Mouse (Mus musculus): ENCODE data around the gene Eif4e.
"Not testable (repeated sequence)": the region's sequence is repeated elsewhere in the genome, so short reads cannot be mapped to it uniquely, and the experiment has no call there.

Eif4e gene

DNA sequence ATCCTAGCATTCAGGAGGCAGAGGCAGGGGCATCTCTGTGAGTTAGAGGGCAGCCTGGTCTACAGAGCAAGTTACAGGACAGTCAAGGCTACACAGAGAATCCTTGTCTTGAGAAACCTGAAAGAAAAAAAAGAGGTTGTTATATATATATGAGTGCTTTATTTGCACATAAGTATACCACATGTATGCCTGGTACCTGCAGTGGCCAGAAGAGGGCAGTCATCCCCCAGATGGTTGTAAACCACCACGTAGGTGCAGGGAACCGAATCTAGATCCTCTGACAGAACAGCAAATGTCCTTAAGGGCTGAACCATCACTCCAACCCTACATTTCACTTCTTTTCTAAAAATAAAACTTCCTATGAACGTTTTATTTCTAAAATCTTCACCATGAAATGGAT lies 8.1 kb upstream of the Eif4e start:
- no peak for DNase-seq (ENCODE audit: low spot score)

DNA sequence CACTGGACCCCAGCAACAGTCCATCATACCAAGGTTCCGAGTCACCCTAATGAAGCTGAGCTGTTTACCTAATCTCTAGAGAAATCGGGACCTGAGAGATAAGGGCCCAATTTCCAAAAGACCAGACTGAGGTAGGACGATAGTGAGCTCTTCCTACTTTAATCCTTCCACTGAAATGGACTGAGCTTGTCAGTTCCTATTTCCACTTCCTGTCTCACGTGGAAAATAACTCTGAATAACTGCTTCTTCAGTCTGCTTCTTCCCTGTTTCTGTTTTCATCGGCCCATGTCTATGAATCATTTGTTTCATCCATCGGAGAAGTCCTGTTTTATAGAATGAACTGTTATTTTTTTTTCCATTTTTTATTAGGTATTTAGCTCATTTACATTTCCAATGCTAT lies 6.8 kb upstream of the Eif4e start:
- no peak for DNase-seq (ENCODE audit: low spot score)

DNA sequence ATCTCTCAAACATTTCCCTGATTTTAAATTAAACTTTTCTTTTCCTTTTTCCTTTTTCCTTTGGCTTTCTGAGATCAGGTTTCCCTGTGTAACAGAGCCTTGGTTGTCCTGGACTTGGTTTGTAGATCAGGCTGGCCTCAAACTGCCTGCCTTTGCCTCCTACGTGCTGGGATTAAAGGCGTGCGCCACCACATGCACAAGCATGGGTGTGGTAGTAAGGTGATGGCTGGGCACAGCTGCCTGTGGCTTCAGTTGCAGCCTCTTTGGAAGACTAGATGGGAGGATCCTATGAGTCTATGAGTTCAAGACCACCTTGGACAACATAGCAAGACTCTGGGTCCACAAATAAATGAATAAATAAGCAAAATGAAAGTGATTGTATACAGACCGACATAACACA lies 2.0 kb upstream of the Eif4e start:
- DNase-seq (ENCODE audit: low spot score): no peak

DNA sequence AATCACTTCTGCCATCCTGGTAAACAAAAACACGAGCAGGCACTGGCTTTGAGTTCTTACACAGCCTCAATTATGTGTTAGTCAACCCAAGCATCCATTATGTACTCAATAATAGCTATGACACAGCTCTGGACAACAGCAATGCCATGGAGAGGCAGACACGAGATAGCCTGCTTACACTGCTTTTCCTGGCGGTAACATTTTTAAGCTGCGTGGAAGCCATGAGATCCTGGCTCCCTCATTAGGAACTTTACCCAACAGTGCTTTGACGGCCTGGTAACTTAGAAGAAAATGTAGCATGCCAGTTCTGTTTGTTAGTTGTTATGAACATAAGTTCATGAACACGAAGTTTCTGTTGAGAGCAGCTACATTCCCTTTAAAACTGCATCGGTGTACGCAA lies 485 bp upstream of the Eif4e start:
- no peak for DNase-seq (ENCODE audit: low spot score)

DNA sequence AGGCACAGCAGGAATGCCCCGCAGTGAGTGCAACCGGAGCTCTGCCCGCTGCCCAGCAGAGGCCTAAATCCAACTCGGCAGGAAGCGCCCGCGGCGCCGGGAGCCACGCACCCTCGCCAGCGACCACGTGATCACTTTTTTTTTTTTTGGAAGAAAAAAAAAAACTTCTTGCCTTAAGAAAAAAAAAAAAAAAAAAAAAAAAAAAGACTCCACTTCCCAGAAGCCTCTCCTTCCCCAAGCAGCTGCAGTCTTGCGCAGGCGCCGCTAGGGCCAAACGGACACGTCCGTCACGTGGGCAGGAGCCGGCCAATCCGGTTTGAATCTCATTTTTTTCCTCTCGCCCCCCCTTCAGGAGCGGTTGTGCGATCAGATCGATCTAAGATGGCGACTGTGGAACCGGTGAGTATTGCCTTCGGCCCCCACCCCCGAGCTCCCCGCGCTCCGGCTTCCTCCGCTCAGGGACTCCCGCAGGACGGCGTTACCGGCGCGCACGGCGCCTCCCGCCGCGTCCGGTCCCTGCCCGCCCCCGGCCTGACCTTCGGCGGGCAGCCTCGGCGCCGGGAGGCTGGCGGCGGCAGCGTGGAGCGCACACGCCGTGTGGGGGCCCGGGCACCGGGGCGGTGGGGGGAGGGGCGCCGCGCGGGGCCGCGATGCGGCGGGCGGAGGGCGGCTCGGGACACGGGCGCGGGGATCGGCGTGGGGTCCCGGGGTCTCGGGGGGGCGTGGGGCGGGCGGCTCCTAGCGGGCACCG lies 1.1 kb downstream of the Eif4e start:
- peak; percentile 98 for DNase-seq (ENCODE audit: low spot score)

DNA sequence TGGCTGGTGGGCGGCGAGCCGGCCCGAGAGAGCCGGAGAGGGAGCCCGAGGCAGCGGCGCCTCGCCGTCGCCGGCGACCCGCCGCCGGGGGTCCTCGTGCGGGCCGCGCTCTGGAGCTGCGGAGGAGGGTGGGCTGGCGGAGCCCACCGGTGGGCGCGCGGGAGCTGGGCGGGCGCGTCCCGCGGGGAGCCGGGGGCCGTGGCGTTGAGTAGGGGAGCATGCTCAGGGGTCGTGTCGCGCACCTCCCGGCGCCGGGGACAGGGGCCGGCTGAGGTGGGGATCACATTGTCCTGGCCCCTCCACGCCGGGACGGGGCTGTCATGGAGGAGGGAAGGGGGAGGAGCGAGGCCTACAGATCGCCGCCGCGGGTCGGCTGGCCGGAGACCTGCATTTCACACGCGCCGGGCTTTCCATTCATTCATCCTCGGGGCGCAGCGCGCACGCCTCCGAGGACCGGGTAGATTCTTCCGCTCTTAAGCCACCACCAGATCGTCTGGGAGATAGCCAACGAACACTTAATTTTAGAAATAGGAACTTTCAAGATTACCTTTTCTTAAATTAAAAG lies 1.8 kb downstream of the Eif4e start:
- peak; percentile 83 for DNase-seq (ENCODE audit: low spot score)

DNA sequence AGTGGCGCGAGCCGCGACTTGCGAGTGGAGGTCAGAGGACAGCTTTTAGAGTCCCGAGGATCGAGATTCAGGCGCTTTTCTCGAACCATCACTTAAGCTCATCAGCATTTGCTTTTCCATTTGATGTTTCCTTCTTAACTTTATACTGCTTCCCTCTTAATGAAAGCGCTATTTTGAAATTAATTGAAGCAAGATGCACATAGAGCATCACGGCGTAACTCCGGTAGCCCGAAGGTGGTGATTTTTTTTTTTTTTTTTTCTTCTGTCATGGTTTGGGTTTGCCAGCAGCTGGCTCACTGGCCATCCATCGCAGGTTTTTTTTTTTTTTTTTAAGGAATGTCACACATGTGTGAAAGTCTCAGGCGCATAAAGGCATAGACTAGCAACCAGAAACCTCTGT lies 2.3 kb downstream of the Eif4e start:
- DNase-seq (ENCODE audit: low spot score): no peak

DNA sequence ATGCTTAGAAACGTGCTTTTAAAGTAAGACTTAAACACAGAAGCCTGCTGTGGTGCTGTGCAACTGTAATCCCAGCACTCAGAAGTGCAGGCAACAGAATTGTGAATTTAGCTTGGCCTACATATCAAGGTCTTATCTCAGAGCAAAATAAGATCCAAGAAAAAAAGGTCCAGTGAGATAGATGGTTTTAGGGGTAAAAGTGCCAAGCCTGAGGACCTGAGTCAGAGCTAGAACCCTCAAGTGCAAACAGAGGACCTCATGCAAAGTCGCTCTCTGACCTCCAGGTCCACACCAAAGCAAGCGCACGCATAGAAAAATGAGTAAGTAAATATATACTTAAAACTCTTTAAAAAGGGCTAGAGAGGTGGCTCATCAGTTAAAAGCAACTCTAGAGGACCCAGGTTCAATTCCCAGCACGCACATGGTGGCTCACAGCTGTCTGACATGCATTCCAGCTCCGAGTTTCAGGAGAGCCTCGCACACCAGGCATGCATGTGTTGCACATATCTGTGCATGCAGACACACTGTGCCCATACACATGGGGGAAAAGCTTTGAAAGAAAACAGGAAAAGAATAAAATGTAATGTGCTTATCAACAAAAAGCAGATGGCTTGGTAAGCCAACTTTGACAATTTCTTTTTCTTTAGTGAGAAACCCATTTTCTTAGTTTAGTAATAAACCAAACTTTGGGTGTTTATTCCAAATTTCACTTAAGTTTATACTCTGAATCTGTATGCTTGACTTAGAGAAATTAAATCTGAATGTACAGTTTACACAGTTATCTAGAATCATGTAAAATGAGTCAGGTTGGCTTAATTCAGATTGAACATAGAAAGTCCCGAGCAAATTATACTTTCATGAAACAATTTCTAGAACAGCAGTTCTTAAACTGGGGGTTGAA lies 4.8 kb downstream of the Eif4e start:
- DNase-seq (ENCODE audit: low spot score): no peak

DNA sequence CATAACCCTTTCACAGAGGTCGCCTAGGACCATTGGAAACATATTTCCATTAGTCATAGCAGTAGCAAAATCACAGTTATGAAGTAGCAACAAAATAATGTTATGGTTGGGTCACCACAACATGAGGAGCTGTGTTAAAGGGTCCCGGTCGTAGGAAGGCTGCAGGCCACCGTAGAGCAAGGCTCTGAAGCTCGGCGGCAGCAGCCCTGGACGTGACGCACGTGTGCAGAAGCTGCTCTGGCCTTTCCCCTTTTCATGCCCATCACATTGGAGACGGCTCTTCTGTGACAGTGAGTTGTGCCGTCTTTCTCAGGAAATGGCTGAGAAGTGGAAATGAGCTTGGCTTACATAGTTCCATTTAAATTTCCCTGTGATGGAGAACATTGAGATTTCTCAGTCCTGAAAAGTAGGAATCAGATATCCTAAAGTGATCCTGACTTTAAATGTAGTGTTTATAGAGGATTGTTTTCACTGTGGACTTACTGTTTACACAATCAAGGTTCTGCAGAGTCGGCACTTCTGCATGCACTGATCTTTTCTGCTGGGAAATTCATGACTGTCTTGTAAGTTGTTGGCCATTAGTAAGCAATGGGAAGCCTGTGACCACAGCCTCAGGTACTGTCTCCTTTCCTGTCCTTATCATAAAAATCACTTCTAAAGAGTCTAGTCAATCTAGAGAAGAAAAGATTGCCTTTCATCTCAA lies 5.7 kb downstream of the Eif4e start:
- DNase-seq (ENCODE audit: low spot score): no peak

DNA sequence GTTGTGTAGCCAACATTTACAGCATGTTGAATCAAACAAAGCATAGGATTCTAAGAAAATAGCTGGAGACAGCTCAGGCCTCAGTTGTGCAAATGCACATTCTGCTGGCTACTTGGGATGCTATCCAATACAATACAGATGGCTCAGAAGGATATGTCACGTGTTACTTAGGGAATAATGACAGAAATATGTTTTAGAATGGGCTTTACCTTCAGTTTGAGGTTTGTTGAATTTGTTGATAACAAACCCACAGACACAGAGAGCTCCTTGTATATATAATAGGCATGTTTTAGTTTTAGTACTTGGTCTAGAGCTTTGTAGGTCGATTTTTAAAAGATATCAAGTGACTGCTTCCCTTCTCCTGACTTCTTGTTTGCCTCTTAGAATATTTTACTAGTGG lies 6.8 kb downstream of the Eif4e start:
- DNase-seq (ENCODE audit: low spot score): no peak

DNA sequence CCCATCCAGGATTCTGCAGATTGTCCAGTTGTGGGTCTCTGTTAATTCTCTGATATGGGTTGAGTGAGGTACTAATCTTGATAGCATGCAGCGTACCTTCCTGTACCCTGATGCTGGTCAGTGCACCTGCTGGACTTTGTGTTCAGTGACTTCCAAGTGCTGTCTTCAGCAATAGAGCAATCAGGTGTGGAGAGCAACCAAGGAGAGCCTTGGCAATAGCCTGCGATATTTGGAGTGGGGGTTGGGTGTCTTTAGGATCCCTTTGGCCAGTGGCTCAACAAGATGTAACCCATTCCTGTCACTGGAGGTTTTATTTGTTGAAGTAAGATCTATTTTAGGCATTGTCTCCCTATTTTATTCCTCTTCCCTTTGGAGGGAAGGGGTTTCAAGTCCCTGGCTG lies 10.1 kb downstream of the Eif4e start:
- DNase-seq (ENCODE audit: low spot score): no peak

DNA sequence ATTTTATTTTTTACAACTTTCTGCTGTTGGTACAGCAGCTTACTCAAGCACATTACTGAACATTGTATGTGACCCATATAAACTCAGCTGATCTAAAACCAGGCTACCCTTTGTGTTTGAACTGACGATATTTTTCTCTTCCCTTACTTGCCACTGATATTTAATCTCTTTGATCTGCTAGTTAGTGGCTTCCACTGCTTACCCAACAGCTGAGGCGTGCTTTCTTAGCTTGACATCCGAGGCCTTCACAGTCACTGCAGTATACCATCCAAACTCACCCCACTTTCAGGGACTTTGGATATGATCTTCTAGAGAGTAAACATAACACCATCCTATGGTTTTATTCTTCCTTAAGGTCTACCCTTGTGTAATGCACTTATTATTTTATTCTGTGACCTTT lies 16.6 kb downstream of the Eif4e start:
- no peak for DNase-seq (ENCODE audit: low spot score)

DNA sequence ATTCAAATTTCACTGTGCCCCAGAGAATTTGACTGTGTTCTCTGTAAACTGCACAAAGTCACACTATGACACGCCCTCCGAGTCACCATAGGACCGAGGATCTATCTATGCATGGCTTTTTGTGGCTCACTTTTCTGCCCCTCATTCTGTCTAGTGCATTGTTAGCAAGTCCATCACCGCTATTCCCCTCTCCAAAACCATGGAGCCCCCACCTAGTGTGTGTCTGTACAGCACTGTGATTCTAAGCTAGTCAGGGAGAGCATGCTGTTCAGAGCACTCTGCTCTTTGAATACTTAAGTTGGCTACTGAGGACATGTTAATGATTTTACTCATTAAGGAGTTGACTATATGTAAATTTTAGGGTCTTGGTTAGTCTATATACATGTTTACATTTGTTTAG lies 18.1 kb downstream of the Eif4e start:
- no peak for DNase-seq (ENCODE audit: low spot score)

DNA sequence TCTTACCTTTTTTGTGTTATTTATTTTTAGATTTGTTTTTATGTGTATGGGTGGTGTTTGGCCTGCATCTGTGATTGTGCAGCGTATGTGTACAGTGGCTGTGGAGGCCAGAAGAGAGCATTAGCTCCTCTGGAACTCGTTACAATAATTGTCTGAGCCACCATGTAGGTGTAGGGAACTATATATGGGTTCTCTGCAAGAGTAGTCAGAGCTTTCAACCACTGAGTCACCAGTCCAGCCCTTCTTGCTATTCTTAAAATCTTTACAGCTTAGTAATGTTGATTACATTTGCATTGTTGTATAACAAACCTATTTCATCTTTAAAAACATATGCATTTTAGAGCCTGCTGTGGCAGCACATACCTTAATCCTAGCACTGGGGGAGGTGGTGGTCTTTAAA lies 20.7 kb downstream of the Eif4e start:
- DNase-seq (ENCODE audit: low spot score): no peak

DNA sequence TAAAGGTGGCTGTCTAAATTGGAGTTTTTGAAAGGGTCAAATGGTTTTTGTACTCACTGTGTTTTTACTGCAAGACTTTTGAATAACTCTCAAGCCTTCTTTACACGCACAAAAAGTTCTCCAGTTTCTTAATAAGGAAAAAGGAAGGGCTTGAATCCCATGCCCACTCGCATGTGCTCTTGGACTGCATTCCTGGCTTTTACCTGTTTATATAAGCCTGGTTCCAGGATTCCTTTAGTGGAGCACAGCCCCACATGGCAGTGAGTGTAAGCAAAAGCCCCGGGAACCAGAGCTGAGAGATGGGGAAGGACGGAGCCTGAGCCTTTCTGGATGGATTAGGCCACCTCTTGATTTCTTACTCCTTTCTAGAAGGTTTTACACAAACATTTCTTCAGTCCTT lies 23.1 kb downstream of the Eif4e start:
- DNase-seq (ENCODE audit: low spot score): no peak

DNA sequence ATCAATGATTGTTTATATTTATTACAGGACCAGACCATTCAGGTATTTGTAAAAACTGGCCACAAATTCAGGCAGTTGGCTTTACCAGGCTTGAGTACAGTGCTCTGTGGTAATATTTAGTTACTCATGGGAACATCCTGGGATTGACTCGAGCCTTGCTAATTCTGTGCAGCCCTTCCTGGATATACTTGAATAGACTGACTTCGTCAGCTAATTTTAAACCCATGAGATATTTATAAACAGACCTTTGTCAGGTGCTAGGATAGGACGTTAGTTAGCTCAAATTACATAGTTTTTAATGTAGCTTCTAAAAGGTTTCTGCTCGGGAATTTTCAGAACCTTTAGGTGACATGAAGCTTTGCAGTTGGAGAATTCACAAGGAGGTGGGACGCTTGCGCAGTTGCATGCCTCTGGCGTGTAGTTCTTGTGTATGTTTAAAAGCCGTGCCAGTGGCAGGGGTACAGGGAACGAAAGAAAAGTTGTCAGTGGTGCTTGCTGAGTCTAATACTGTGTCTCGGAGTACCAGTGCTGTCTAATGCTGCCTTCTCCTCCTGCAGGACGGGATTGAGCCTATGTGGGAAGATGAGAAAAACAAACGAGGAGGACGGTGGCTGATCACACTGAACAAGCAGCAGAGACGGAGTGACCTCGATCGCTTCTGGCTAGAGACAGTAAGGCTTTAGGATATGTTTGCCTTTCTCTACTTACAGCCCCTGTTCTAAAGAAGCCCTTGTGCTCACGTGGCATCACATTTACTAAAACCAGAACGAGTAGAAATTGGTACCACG lies 24.6 kb downstream of the Eif4e start:
- no peak for DNase-seq (ENCODE audit: low spot score)

DNA sequence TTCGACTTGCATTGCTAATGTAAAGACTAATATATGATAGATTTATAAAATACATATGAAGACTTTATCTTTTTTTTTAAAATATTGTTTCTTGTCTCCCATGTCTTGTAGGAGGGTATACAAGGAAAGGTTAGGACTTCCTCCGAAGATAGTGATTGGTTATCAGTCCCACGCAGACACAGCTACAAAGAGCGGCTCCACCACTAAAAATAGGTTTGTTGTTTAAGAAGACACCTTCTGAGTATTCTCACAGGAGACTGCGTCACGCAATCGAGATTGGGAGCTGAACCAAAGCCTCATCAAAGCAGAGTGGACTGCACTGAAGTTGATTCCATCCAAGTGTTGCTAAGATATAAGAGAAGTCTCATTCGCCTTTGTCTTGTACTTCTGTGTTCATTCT lies 29.3 kb downstream of the Eif4e start:
- not testable (repeated sequence) for DNase-seq (ENCODE audit: low spot score)

DNA sequence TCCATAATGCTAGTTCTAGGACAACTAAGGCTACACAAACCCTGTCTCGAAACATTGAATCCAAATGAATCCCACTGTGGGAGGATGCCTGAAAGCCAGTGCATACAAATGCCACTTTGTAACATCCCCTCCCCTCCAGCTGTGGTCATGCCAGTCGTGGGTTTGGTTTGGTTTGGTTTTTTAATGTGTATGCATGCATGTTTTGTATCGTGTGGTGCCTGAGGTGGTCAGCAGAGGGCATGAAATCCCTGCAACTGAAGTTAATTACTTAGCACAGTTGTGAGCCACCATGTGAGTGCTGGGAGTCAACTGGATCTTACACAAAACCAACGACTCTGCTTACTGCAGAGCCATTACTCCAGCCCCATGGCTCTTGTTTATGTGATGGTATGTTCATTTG lies 32.5 kb downstream of the Eif4e start:
- peak; percentile 46 for DNase-seq (ENCODE audit: low spot score)

DNA sequence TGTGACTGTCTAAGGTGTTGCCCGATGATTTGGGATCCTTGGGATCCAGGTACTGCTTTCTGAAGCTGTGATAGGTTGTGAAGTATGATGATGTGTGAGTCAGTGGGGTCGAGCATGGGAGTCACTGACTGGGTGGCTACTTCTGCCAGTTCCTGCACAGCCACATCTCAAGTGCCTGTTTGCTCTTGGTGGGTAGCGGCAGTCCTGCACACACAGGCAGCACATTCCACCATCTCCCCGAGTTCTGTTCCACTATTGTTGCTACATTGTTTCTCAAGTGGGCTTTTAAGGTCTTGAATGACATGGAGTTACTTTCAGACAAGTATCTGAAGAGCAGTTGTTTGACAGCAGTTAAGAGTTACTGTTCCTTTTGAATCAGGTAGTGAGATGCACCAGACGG lies 34.3 kb downstream of the Eif4e start:
- DNase-seq (ENCODE audit: low spot score): no peak

DNA sequence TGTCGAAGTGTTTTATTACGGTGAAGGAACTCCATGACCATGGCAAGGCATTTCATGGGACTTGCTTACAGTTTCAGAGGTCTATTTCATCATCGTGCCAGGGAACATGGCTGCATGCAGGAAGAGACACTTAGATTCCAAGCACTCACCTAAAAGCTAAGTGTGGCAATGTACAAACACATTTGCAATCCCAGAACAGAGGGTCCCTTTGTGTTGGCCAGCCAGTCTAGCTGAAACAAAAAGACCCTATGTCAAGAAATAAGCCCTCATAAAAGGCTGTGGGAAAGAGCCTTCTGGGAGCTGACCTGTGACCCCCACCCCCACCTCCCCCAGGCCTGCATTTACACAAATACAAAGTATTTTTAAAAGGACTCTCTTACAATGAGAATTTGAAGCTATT lies 34.9 kb downstream of the Eif4e start:
- DNase-seq (ENCODE audit: low spot score): no peak

DNA sequence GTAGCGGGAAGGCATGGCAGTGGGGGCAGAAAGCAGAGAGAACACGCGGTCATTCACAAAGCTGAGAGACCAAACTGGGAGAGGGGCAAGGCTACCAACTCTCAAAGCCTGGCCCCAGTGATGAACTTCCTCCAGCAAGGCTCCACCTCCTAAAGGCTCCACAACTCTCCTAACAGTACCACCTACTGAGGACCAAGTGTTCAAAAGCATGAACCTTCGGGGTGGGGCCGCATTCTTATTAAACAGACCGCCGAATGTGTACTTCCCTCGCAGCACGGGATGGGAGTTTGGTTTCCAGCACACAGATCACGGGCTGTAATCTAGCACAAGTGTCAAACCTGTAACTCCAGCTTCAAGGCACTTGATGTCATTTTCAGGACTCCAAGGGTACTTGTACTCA lies 52.9 kb downstream of the Eif4e start:
- DNase-seq (ENCODE audit: low spot score): no peak

DNA sequence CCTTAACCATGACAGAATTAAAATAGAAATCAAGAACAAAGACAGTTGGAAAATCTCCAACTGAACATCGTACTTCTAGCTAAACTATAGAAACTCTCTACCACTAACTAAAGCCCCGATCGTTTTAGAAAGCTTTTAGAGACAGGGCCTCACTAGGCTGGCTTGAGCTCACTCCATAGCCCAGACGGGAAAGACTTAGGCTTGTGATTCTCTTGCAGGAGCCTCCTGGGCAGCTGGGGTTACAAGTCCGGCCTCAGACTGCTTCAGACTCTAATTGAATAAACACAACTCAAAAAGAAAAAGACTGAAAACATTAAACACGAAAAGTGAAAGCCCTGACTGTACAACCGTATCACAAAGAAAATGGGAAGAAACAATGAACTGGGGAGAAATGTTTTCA lies 60.2 kb downstream of the Eif4e start:
- no peak for DNase-seq (ENCODE audit: low spot score)
